Comparison of ENCODE assay signal across 8 mouse cellular contexts in the genomic region with DNA sequence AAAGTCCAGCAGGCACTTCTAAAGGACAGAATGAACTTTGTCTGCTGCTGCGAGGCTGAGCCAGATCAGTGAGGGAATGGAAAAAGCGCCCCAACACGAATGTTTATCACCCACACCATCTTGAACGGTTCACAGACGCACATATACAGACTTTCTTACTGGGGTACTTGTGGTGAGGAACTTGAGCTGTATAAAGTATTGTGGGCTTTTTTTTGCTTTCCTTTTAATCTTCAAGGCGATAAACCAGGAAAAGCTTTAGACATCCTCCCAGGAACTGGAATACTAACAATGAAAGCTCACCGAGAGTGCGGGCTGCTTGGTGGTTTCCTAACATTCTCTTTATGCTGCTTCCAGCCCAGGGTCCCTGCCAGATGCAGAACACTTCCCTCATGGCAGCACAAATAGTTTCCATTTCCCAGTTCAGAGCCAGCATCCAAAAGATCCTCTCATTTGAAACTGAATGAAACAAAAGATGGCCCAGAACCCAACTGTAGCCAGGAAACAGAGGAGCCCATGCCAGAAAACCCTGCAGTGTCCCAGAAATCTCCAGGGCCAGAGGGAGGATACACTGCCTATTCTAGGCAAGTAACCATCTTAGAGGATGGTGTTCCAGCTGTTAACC. TPM values are rescaled to one million over a fixed set of nuclear protein-coding genes. Genes with fewer than 3 reads are reported as not detected.
DNase-seq lines count a peak whose midpoint lies in the region; ATAC-seq lines count a peak whose summit lies in the region.

No protein-coding gene starts in this region.

- 69% methylated on average over 8 of the region's 8 CpGs for WGBS in midbrain, embryonic 14.5 days
- 75% methylated on average over 8 of the region's 8 CpGs for WGBS in midbrain, embryonic 13.5 days
- WGBS in heart, embryonic 12.5 days: 35% methylated on average over 8 of the region's 8 CpGs

- no peak overlapping the region for H3K4me3 ChIP-seq in midbrain, embryonic 14.5 days (replicated peaks; ENCODE audit: low read depth, low read length)
- no peak overlapping the region for H3K4me3 ChIP-seq in midbrain, embryonic 13.5 days (replicated peaks)
- H3K4me3 ChIP-seq in heart, embryonic 12.5 days: no peak overlapping the region

- no peaks in the 10 kb centered on the region for H3K4me1 ChIP-seq in midbrain, embryonic 14.5 days (ENCODE audit: control insufficient read depth, insufficient read depth, low read length)
- no peaks in the 10 kb centered on the region for H3K4me1 ChIP-seq in midbrain, embryonic 13.5 days (replicated peaks)
- H3K4me1 ChIP-seq in heart, embryonic 12.5 days (replicated peaks): peaks cover 14% of the 10 kb centered on the region; the same call in 1 of the 2 replicates

- no peak overlapping the region for H3K4me2 ChIP-seq in midbrain, embryonic 14.5 days (ENCODE audit: low read length)
- no peak overlapping the region for H3K4me2 ChIP-seq in midbrain, embryonic 13.5 days (replicated peaks)
- peak overlapping the region; percentile 45 for H3K4me2 ChIP-seq in heart, embryonic 12.5 days

- no peak overlapping the region for H3K9ac ChIP-seq in midbrain, embryonic 14.5 days (replicated peaks; ENCODE audit: low read length)
- H3K9ac ChIP-seq in midbrain, embryonic 13.5 days (replicated peaks): no peak overlapping the region
- H3K9ac ChIP-seq in heart, embryonic 12.5 days: no peak overlapping the region

- no peaks in the 10 kb centered on the region for H3K27me3 ChIP-seq in midbrain, embryonic 14.5 days (ENCODE audit: control insufficient read depth, insufficient read depth, low read length)
- no peaks in the 10 kb centered on the region for H3K27me3 ChIP-seq in midbrain, embryonic 13.5 days
- no peaks in the 10 kb centered on the region for H3K27me3 ChIP-seq in heart, embryonic 12.5 days (replicated peaks)

- no peak for ATAC-seq in midbrain, embryonic 14.5 days (ENCODE audit: low FRiP score, low TSS enrichment)
- ATAC-seq in midbrain, embryonic 13.5 days: no peak
- ATAC-seq in frontal cortex, adult (ENCODE audit: low TSS enrichment): peak; percentile 83
- ATAC-seq in heart, embryonic 12.5 days (ENCODE audit: insufficient number of reproducible peaks, low FRiP score): peak; percentile 45; the same call in 1 of the 2 replicates

- H3K27ac ChIP-seq in midbrain, embryonic 14.5 days (replicated peaks; ENCODE audit: low read depth, low read length): no peak overlapping the region
- H3K27ac ChIP-seq in midbrain, embryonic 13.5 days: no peak overlapping the region
- peak overlapping the region; percentile 31 for H3K27ac ChIP-seq in heart, embryonic 12.5 days (ENCODE audit: poor library complexity, severe bottlenecking)

- H3K36me3 ChIP-seq in midbrain, embryonic 14.5 days (ENCODE audit: control insufficient read depth, insufficient read depth, low read length): no peaks in the 10 kb centered on the region
- H3K36me3 ChIP-seq in midbrain, embryonic 13.5 days: no peaks in the 10 kb centered on the region
- no peaks in the 10 kb centered on the region for H3K36me3 ChIP-seq in heart, embryonic 12.5 days

- no peaks in the 10 kb centered on the region for H3K9me3 ChIP-seq in midbrain, embryonic 14.5 days (ENCODE audit: control insufficient read depth, low read length)
- no peaks in the 10 kb centered on the region for H3K9me3 ChIP-seq in midbrain, embryonic 13.5 days
- no peaks in the 10 kb centered on the region for H3K9me3 ChIP-seq in heart, embryonic 12.5 days (replicated peaks)

- peak; percentile 11 for DNase-seq in midbrain, embryonic 14.5 days
- peak; percentile 38 to 54 for DNase-seq in kidney, postnatal 36 days
- DNase-seq in lung, postnatal 10 days: peak; percentile 82
- no peak for DNase-seq in MN1 (ENCODE audit: low spot score)
- no peak for DNase-seq in yolk sac, embryonic 10.5 days (ENCODE audit: low spot score)

RNA-seq across cellular contexts. Expression of a gene that starts 43.3 kb away (rescaled TPM):
- 3.4 and 8.9 TPM in 2 replicates for polyA plus RNA-seq in midbrain, embryonic 14.5 days (2014; fragmentation: Nextera tagmentation; extraction: Ambion mirVana)
- polyA plus RNA-seq in midbrain, embryonic 13.5 days (2015; fragmentation: Nextera tagmentation; extraction: Ambion mirVana): 9.1 and 11.8 TPM in 2 replicates
- polyA plus RNA-seq in heart, embryonic 12.5 days (2016; fragmentation: Nextera tagmentation; extraction: Ambion mirVana): 8.6 and 9.5 TPM in 2 replicates

Comparison
In these comparisons a context has a peak if more than half of its experiments do, and no peak if none do; other contexts are left out.
1. ATAC-seq: peak in frontal cortex, adult (single experiment) and heart, embryonic 12.5 days (single experiment); none in midbrain, embryonic 14.5 days (single experiment) and midbrain, embryonic 13.5 days (single experiment).
2. DNase-seq: peak in midbrain, embryonic 14.5 days (single experiment), kidney, postnatal 36 days (2 of 2) and lung, postnatal 10 days (single experiment); none in MN1 (single experiment) and yolk sac, embryonic 10.5 days (single experiment).